Mouse (Mus musculus) bone marrow, adult 2 months (tissue): ENCODE data around the gene Ankdd1a. TPM values are rescaled to one million over a fixed set of nuclear protein-coding genes. Genes with fewer than 3 reads are reported as not detected.

Experiments
- H3K27ac ChIP-seq: fragments of 200-500 bp; 2 replicates; pipeline ENCODE4 v1.5.1; 2012; ENCODE audit warnings: low read depth, mild to moderate bottlenecking, control low read depth, inconsistent platforms, low read length; ENCODE audit not compliant: control insufficient read depth, poor library complexity, insufficient read depth
- H3K4me1 ChIP-seq: fragments of 200-500 bp; 2 replicates; pipeline ENCODE4 v1.6.1; 2011; ENCODE audit warnings: low read length; ENCODE audit not compliant: control insufficient read depth, insufficient read depth
- H3K4me3 ChIP-seq: fragments of 200-500 bp; replicated peaks from 2 replicates; pipeline ENCODE3; 2011; ENCODE audit warnings: mild to moderate bottlenecking, low read depth, low read length, control low read depth; ENCODE audit not compliant: control insufficient read depth
- CTCF ChIP-seq: fragments of 200-500 bp; IDR thresholded peaks from 2 replicates; pipeline ENCODE4 v1.5.1; 2011; ENCODE audit warnings: low read length, control low read depth; ENCODE audit not compliant: control insufficient read depth, insufficient read depth
- POLR2A ChIP-seq: fragments of 200-500 bp; IDR thresholded peaks from 2 replicates; pipeline ENCODE4 v1.6.1; 2011; ENCODE audit warnings: low read depth, mild to moderate bottlenecking, control low read depth, low read length, borderline replicate concordance; ENCODE audit not compliant: control insufficient read depth
- WGBS: fragments of 180-500 bp; shearing (Covaris S2); methylation state at CpG from one replicate; pipeline ENCODE4 v1.1.7; 2018; 5-methylcytosine and 5-hydroxymethylcytosine counted together
- polyA plus RNA-seq: library from polyadenylated mRNA; stranded (reverse); fragments of >200 nt; gene quantifications from 2 replicates; pipeline ENCODE4 v1.2.4, GENCODE M21; 2011; ENCODE audit warnings: low replicate concordance; ENCODE audit not compliant: missing spikeins, insufficient read depth, insufficient read length

Ankdd1a gene
- polyA plus RNA-seq: 1.2 TPM in 1 of 2 replicates, not detected in the other

GRCm38 (mm10) chr9:65519807-65520504 is at the start of gene Ankdd1a:
Gene Ankdd1a (minus strand): TSS chr9:65520193.
- no peak for TF ChIP-seq CTCF
- TF ChIP-seq POLR2A: no peak
- no peaks in the 10 kb centered on the region for H3K4me1 ChIP-seq
- 59% methylated on average over 25 of the region's 25 CpGs for WGBS
- no peak within 1 kb of the TSS for H3K27ac ChIP-seq
- H3K4me3 ChIP-seq: no peak within 1 kb of the TSS

DNA sequence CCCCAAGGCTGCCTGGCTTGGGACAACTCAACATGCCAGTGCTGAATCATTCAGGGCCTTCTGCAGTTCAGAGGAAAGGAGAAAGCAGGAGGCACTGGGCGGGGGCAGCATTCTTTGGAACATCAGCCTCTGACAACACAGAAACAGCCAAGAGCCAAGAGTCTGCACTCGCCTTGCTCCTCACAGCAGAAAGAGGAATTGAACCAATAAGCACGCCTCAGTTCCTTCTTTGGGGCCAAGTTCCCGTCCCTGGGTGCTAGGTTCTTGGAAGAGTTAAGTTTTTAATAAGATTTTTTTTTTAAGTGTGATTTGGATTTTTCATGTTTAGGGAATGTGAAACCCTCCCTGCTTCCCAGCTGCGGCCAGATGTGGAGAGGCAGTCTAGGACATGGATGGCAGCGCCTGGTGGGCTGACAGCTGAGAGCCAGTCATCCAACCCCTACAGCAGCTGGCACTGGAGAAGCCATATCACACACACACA is 49.5 kb upstream of the Ankdd1a start:
- Histone ChIP-seq H3K4me1 (peaks cover 4% of the 10 kb centered on the region), H3K27ac (peak overlapping the region; percentile 4), H3K4me3 (no peak overlapping the region)
- TF ChIP-seq POLR2A: no peak
- no peak for TF ChIP-seq CTCF
- WGBS: 48% methylated on average over 6 of the region's 6 CpGs

DNA sequence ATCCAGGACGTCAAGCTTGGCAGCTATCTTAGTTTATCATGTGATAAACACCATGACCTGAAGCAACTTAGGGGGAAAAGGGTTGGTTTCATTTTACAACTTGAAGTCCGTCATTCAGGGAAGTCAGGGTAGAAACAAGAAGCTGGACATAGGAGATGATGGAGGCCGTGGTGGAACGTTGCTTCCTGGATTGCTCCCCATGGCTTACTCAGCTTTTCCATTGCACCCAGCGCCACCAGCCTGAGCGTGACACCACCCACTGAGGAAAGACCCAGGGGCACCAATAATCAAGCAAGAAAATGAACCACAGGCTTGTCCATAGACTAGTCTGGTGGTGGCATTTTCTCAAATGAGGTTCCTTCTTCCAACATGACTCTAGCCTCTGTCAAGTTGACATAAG is 48.8 kb upstream of the Ankdd1a start:
- H3K4me1 ChIP-seq: peaks cover 4% of the 10 kb centered on the region
- WGBS: 69% methylated on average over 6 of the region's 6 CpGs
- H3K4me3 ChIP-seq: no peak overlapping the region
- H3K27ac ChIP-seq: peak overlapping the region; percentile 22
- TF ChIP-seq POLR2A (no peak), CTCF (no peak)

DNA sequence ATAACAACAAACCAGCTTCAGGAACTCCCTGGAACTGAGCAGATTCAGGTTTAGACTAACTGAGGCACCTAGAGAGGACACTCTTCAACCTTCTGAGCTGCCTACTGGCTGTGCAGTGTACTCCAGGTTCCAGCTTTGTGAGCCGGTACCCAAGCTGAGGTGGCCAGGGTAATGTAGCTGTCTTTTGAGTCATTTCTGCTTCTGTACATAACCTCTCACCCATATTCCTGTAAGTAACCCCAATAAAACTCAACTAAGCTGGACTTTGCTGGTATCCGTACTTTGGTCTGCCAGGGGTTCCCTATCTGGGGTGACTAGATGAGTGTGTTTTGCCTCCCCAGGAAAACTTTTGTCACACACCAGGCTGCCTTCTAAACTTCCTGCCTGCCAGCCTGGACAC is 44.7 kb upstream of the Ankdd1a start:
- 64% methylated on average over 2 of the region's 2 CpGs for WGBS
- TF ChIP-seq POLR2A (no peak), CTCF (no peak)
- Histone ChIP-seq H3K4me3 (no peak overlapping the region), H3K27ac (peak overlapping the region; percentile 17; the same call in 1 of the 2 replicates), H3K4me1 (peaks cover 8% of the 10 kb centered on the region; the same call in 1 of the 2 replicates)

DNA sequence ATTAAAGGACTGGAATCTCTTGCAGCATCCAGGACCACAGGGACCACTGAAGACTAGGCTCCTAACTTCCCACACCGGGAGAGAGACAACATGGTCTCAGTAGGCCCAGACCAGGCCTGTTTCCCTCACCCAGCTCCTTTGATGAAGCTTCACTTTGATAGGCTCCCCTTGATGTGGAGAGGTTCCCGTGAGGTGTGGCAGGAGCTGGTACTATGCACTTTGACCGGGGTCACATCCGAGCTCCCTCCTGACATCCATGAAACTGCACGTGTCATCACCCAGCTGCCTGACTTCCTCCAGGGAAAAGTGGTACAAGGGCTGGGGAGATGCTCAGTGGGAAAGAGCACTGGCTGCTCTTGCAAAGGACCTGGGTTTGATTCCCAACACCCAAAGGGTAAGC is 43.1 kb upstream of the Ankdd1a start:
- TF ChIP-seq CTCF (no peak), POLR2A (no peak)

GRCm38 (mm10) chr9:65562081-65562506 is 42.1 kb upstream of the Ankdd1a start:
- peak overlapping the region; percentile 46; the same call in 1 of the 2 replicates for H3K27ac ChIP-seq
- TF ChIP-seq POLR2A (no peak), CTCF (no peak)
- no peak overlapping the region for H3K4me3 ChIP-seq
- peaks cover 8% of the 10 kb centered on the region; the same call in 1 of the 2 replicates for H3K4me1 ChIP-seq
- WGBS: 53% methylated on average over 4 of the region's 4 CpGs

More for the DNA sequence above, 43.1 kb upstream of the Ankdd1a start:
- peaks cover 8% of the 10 kb centered on the region; the same call in 1 of the 2 replicates for H3K4me1 ChIP-seq
- H3K27ac ChIP-seq: no peak overlapping the region
- 92% methylated on average over 5 of the region's 5 CpGs for WGBS
- H3K4me3 ChIP-seq: no peak overlapping the region

DNA sequence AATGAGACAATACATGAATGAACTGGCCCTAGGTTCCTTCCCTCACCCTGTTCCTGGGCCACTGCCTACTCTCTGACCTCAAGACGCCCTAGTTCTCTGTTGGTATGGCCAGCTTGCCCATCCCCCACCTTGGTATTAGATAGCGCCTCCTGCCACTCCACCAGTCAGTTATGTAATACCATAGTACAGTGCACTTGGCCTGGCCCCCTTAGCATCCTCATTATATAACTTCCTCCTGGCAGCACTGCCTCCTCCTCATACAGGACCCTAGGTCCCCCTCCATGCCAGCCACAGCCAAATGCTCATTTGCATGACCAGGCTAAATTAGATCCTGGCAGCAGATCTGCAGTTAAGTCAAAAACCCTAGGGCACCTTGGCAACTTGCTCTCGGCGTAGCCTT is 41.0 kb upstream of the Ankdd1a start:
- peaks cover 8% of the 10 kb centered on the region; the same call in 1 of the 2 replicates for H3K4me1 ChIP-seq
- peak overlapping the region; percentile 46 for H3K27ac ChIP-seq
- TF ChIP-seq POLR2A (no peak), CTCF (no peak)
- 27% methylated on average over 4 of the region's 4 CpGs for WGBS
- no peak overlapping the region for H3K4me3 ChIP-seq

- Histone ChIP-seq H3K27ac (no peak overlapping the region), H3K4me1 (peaks cover 13% of the 10 kb centered on the region; the same call in 1 of the 2 replicates), H3K4me3 (no peak overlapping the region)
- no peak for TF ChIP-seq CTCF
- no peak for TF ChIP-seq POLR2A
- 94% methylated on average over 6 of the region's 6 CpGs for WGBS
Observed at GRCm38 (mm10) chr9:65558806-65559205, 38.8 kb upstream of the Ankdd1a start.

DNA sequence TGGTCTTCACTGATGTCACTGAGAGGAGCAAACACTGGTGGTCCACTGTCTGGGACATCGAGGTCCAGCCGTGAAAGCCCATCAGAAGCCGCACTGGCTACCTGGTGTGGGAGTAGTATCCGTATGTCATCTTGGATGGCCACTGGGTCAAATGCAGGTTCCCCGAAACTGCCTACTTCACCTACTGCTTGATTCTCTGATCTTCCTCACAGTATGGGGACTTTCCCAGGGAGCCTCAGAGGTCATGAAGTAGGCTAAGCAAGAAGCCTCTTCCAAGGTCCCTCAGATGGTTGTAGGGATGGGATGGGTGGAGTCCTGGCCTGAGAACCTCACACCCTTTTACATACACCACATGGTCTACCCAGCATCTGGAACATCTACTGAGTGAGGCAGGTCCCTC is 37.0 kb upstream of the Ankdd1a start:
- TF ChIP-seq POLR2A: no peak
- no peak for TF ChIP-seq CTCF
- Histone ChIP-seq H3K4me1 (peaks cover 14% of the 10 kb centered on the region; the same call in 1 of the 2 replicates), H3K27ac (peak overlapping the region; percentile 23; the same call in 1 of the 2 replicates), H3K4me3 (no peak overlapping the region)
- WGBS: 93% methylated on average over 5 of the region's 5 CpGs
